Mouse (Mus musculus) liver, embryonic 13.5 days (tissue): ENCODE measurements around the gene Emp1. TPM values are rescaled to one million over a fixed set of nuclear protein-coding genes. Genes with fewer than 3 reads are reported as not detected.
A peak's percentile ranks its signal among the peaks of the same experiment; 100 is the strongest.

Experiments used
- ATAC-seq: fragments of 200-750 bp; cut with Nextera tagmentation; 2 replicates; pipeline ENCODE4 v1.8.0; 2017; ENCODE audit warnings: low read depth, mild to moderate bottlenecking, moderate number of reproducible peaks, moderate library complexity
- DNase-seq: peaks from one replicate; pipeline ENCODE4 v3.0.0; 2022
- H3K27ac ChIP-seq: fragments of 300-500 bp; sonication (generic); 2 replicates; pipeline ENCODE4 v1.5.1; 2015; ENCODE audit warnings: moderate library complexity, mild to moderate bottlenecking, inconsistent platforms
- H3K27me3 ChIP-seq: fragments of 300-500 bp; sonication (generic); 2 replicates; pipeline ENCODE4 v1.6.1; 2015; ENCODE audit warnings: mild to moderate bottlenecking, inconsistent platforms
- H3K36me3 ChIP-seq: fragments of 300-500 bp; sonication (generic); 2 replicates; pipeline ENCODE4 v1.6.1; 2015; ENCODE audit warnings: mild to moderate bottlenecking, inconsistent platforms
- H3K4me1 ChIP-seq: fragments of 300-500 bp; sonication (generic); replicated peaks from 2 replicates; pipeline ENCODE4 v1.6.1; 2015; ENCODE audit warnings: inconsistent platforms
- H3K4me2 ChIP-seq: fragments of 300-500 bp; sonication (generic); 2 replicates; pipeline ENCODE4 v1.6.1; 2015; ENCODE audit warnings: inconsistent platforms, mild to moderate bottlenecking, moderate library complexity
- H3K4me3 ChIP-seq: fragments of 300-500 bp; sonication (generic); replicated peaks from 2 replicates; pipeline ENCODE4 v1.5.1; 2015; ENCODE audit warnings: mild to moderate bottlenecking, inconsistent platforms
- H3K9ac ChIP-seq: fragments of 300-500 bp; sonication (generic); 2 replicates; pipeline ENCODE4 v1.6.1; 2015; ENCODE audit warnings: mild to moderate bottlenecking, inconsistent platforms
- H3K9me3 ChIP-seq: fragments of 300-500 bp; sonication (generic); replicated peaks from 2 replicates; pipeline ENCODE4 v1.6.1; 2016; ENCODE audit warnings: inconsistent platforms
- WGBS: fragments of 180-500 bp; shearing (Covaris S2); methylation state at CpG from one replicate; pipeline ENCODE4 v1.1.7; 2015; ENCODE audit not compliant: insufficient replicate concordance; 5-methylcytosine and 5-hydroxymethylcytosine counted together
- polyA plus RNA-seq: library from polyadenylated mRNA; unstranded; fragments of >200 nt; fragmentation: Nextera tagmentation; extraction: Ambion mirVana; gene quantifications from 2 replicates; pipeline ENCODE4 v1.2.1, GENCODE M21; 2015

Emp1 gene
- polyA plus RNA-seq, 1 experiment from 2014 or later, result 1.7 TPM

DNA sequence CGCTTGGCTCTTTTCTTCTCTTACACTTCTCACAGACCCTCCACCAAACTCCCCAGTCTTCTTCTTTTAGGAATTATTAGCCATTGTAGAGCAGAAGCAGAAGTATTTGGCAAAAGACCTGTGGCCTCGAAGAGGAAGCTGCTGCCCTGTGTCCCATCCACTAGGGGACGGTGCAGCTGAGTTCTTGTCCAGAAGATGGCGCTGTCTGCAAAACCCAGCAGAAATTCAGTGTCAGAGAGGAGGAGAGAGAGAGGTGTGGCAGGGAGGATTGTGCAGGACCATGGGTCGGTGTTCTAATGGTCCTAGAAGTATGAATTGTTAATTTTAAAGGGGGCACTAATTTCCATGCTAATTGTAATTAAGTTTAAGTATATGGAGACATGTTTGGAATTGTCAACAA is 55.1 kb downstream of the Emp1 start:
- Histone ChIP-seq H3K4me1 (0 out of 2 replicates have a peak, but pooled peaks cover 4% of the 10 kb centered on the region), H3K27ac (no peak overlapping the region), H3K9ac (no peak overlapping the region), H3K9me3 (no peaks in the 10 kb centered on the region), H3K36me3 (no peaks in the 10 kb centered on the region), H3K4me3 (no peak overlapping the region), H3K4me2 (no peak overlapping the region), H3K27me3 (no peaks in the 10 kb centered on the region)
- ATAC-seq (peak; percentile 31; the same call in 1 of the 2 replicates), DNase-seq (peak; percentile 54)
- WGBS, result 20% methylated on average over 5 of the region's 5 CpGs

DNA sequence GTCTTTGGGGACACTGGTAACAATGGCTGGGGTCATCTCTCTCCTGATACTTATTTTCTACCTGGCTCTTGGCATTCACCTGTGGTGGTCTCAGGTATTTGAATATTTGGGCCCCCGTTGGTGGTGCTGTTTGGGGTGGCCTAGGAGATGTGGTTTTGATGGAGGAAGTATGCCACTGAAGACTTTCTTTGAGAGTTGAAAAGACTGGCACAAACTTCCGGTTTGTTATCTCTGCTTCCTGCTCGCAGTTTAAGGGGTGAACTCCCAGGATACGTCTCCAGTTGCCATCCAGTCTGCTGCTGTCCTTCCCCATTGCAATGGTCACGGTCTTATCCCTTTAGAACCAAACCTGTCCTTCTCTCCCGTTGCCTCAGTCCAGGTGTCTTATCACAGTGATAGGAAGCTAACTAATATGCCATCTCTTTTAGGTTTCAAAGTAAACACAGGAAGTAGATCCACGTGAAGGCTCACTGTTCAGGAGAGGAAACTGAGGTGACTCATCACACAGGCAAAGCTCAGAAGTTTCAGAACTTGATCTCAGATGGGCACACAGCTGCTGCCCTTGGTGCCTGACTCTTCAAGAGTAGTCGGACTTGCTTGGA is 56.0 kb downstream of the Emp1 start:
- 32% methylated on average over 8 of the region's 8 CpGs for WGBS

GRCm38 (mm10) chr6:135428246-135428645 is 65.9 kb downstream of the Emp1 start:
- no peaks in the 10 kb centered on the region for H3K27me3 ChIP-seq
- 15% methylated on average over 2 of the region's 2 CpGs for WGBS
- no peak overlapping the region for H3K4me2 ChIP-seq
- no peak overlapping the region for H3K27ac ChIP-seq
- H3K9me3 ChIP-seq, result no peaks in the 10 kb centered on the region
- DNase-seq (no peak), ATAC-seq (no peak)
- no peak overlapping the region for H3K4me3 ChIP-seq
- H3K4me1 ChIP-seq, result no peaks in the 10 kb centered on the region
- H3K9ac ChIP-seq, result no peak overlapping the region
- no peaks in the 10 kb centered on the region for H3K36me3 ChIP-seq

More for the DNA sequence above, 56.0 kb downstream of the Emp1 start:
- DNase-seq, result no peak
- Histone ChIP-seq H3K27ac (no peak overlapping the region), H3K4me3 (no peak overlapping the region), H3K4me1 (0 out of 2 replicates have a peak, but pooled peaks cover 4% of the 10 kb centered on the region), H3K27me3 (no peaks in the 10 kb centered on the region), H3K4me2 (no peak overlapping the region), H3K9me3 (no peaks in the 10 kb centered on the region), H3K36me3 (no peaks in the 10 kb centered on the region), H3K9ac (no peak overlapping the region)
- ATAC-seq, result no peak

GRCm38 (mm10) chr6:135429268-135429909 is 67.0 kb downstream of the Emp1 start:
- H3K27me3 ChIP-seq, result no peaks in the 10 kb centered on the region
- 62% methylated on average over 8 of the region's 8 CpGs for WGBS
- no peaks in the 10 kb centered on the region for H3K4me1 ChIP-seq
- H3K4me2 ChIP-seq, result no peak overlapping the region
- ATAC-seq (no peak), DNase-seq (no peak)
- no peaks in the 10 kb centered on the region for H3K9me3 ChIP-seq
- H3K27ac ChIP-seq, result no peak overlapping the region
- H3K36me3 ChIP-seq, result no peaks in the 10 kb centered on the region
- no peak overlapping the region for H3K4me3 ChIP-seq
- H3K9ac ChIP-seq, result no peak overlapping the region

DNA sequence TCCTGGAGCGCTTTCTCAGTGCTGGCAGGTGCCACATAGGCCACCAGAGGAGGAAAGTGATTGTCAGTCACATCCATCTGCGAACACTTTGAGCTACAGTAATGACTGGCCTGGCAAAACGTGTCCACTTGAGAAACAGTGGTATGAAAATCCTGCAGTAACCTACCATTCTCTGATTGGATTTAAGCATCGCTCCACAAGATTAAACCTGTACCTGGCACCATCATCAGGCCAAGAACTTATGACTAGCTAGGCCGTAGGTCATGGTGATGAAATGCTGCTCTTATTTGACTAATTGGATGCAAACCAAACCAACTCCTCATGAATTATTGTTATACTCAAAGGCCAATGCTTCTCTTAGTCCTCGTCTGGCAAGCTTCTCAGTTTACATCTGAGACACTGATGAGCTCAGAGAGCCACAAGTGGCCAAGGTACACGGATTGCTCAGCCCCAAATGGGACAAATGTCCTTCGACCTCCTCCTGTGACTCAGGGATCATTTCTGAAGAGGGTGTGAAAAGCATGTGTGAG is 68.2 kb downstream of the Emp1 start:
- 61% methylated on average over 8 of the region's 8 CpGs for WGBS
- H3K4me2 ChIP-seq, result no peak overlapping the region
- ATAC-seq, result no peak
- H3K9me3 ChIP-seq, result no peaks in the 10 kb centered on the region
- H3K9ac ChIP-seq, result no peak overlapping the region
- H3K4me3 ChIP-seq, result no peak overlapping the region
- no peak for DNase-seq
- H3K36me3 ChIP-seq, result no peaks in the 10 kb centered on the region
- no peak overlapping the region for H3K27ac ChIP-seq
- H3K4me1 ChIP-seq, result no peaks in the 10 kb centered on the region
- no peaks in the 10 kb centered on the region for H3K27me3 ChIP-seq

Other genes with a start within 250 kb of the Emp1 start
- gene Gprc5d, start 244.3 kb upstream of the Emp1 start, polyA plus RNA-seq, result 0.15 TPM in 1 of 2 replicates, not detected in the other
- gene Fam234b, start 164.6 kb upstream of the Emp1 start, polyA plus RNA-seq, result 30.1 and 43.5 TPM in 2 replicates
- gene Hebp1, start 164.5 kb upstream of the Emp1 start, polyA plus RNA-seq, result 129 and 141 TPM in 2 replicates
- gene Gsg1, start 108.2 kb upstream of the Emp1 start, polyA plus RNA-seq, result 0.15 and 0.16 TPM in 2 replicates
- gene Pbp2, start 52.1 kb upstream of the Emp1 start, polyA plus RNA-seq, result not detected in 2 replicates